Mouse (Mus musculus) spleen, adult 2 months (tissue): ENCODE measurements at regions not wholly inside any gene's neighbourhood (a gene's known extent, or its start where the extent isn't known, plus 50 kb on each side); places are given as distances from the start of the nearest gene placed in this dataset.

Source experiments
- CTCF ChIP-seq: fragments of 200-500 bp; IDR thresholded peaks from 2 replicates; pipeline ENCODE4 v1.5.1; 2011; ENCODE audit warnings: mild to moderate bottlenecking, inconsistent platforms; ENCODE audit not compliant: insufficient read depth, insufficient read length, insufficient replicate concordance; ENCODE audit errors: extremely low read depth
- POLR2A ChIP-seq: fragments of 200-500 bp; IDR thresholded peaks from 2 replicates; pipeline ENCODE4 v1.6.1; 2011; ENCODE audit warnings: low read depth, low read length, inconsistent platforms

DNA sequence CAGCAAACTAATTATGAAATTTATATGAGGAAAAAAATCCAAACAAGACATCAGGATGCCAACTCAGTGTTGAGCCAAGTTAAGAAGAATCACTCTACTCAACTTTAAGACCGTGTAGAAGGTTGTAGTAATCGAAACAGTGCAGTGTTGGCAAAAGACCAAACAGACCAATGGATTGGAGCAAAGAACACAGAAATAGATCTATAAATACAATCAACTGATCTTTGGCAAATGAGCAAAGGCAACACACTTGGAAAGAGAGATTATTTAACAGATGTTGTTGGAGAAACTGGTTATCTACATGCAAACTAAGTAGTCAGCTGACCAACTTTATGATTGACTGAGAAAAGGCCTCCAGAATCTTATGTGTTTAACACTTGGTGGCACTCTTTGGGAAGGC, 229.4 kb upstream of the Pik3r1 start:
- TF ChIP-seq POLR2A (no peak), CTCF (no peak)
